Mouse (Mus musculus) embryonic facial prominence, embryonic 11.5 days (tissue): Measurements from ENCODE around the gene Map6. TPM values are rescaled to one million over a fixed set of nuclear protein-coding genes. Genes with fewer than 3 reads are reported as not detected.

ENCODE experiments used
- ATAC-seq: fragments of 200-750 bp; cut with Nextera tagmentation; replicated peaks from 2 replicates; pipeline ENCODE4 v1.8.0; 2017; ENCODE audit warnings: low read depth; ENCODE audit not compliant: insufficient number of reproducible peaks, low FRiP score, low TSS enrichment
- DNase-seq: peaks from one replicate; pipeline ENCODE4 v3.0.0-alpha.2; 2015; ENCODE audit warnings: low spot score
- H3K27ac ChIP-seq: fragments of 300-500 bp; sonication (generic); replicated peaks from 2 replicates; pipeline ENCODE4 v1.5.1; 2014; ENCODE audit warnings: mild to moderate bottlenecking, low read depth, low read length, control low read depth
- H3K27me3 ChIP-seq: fragments of 300-500 bp; sonication (generic); 2 replicates; pipeline ENCODE4 v1.6.1; 2014; ENCODE audit warnings: mild to moderate bottlenecking, low read length, moderate library complexity, mixed read lengths; ENCODE audit not compliant: control insufficient read depth, insufficient read depth
- H3K36me3 ChIP-seq: fragments of 300-500 bp; sonication (generic); replicated peaks from 2 replicates; pipeline ENCODE4 v1.6.1; 2014; ENCODE audit warnings: low read depth, mild to moderate bottlenecking, low read length, moderate library complexity, mixed read lengths; ENCODE audit not compliant: control insufficient read depth, insufficient read depth
- H3K4me1 ChIP-seq: fragments of 300-500 bp; sonication (generic); 2 replicates; pipeline ENCODE4 v1.6.1; 2014; ENCODE audit warnings: low read length, mixed read lengths; ENCODE audit not compliant: control insufficient read depth, insufficient read depth
- H3K4me2 ChIP-seq: fragments of 300-500 bp; sonication (generic); 2 replicates; pipeline ENCODE4 v1.6.1; 2014; ENCODE audit warnings: low read depth, mild to moderate bottlenecking, control low read depth, low read length, moderate library complexity
- H3K4me3 ChIP-seq: fragments of 300-500 bp; sonication (generic); 2 replicates; pipeline ENCODE4 v1.5.1; 2014; ENCODE audit warnings: low read depth, low read length, control low read depth
- H3K9ac ChIP-seq: fragments of 300-500 bp; sonication (generic); replicated peaks from 2 replicates; pipeline ENCODE4 v1.6.1; 2014; ENCODE audit warnings: mild to moderate bottlenecking, control low read depth, low read length
- H3K9me3 ChIP-seq: fragments of 300-500 bp; sonication (generic); replicated peaks from 2 replicates; pipeline ENCODE4 v1.6.1; 2016; ENCODE audit warnings: mild to moderate bottlenecking, low read length, inconsistent platforms, mixed read lengths; ENCODE audit not compliant: control insufficient read depth
- WGBS: fragments of 180-500 bp; shearing (Covaris S2); extraction: QIAGEN DNeasy Blood & Tissue Kit; methylation state at CpG from one replicate; pipeline ENCODE4 v1.1.7; 2014; 5-methylcytosine and 5-hydroxymethylcytosine counted together
- polyA plus RNA-seq: library from polyadenylated mRNA; unstranded; fragments of >200 nt; fragmentation: Nextera tagmentation; extraction: Ambion mirVana; gene quantifications from 2 replicates; pipeline ENCODE4 v1.2.1, GENCODE M21; 2014

The Map6 gene
- polyA plus RNA-seq, 1 experiment from 2014 or later = 8.9 TPM

- ATAC-seq = peak; percentile 91
- peak overlapping the region; percentile 59 for H3K27ac ChIP-seq
- peaks cover 40% of the 10 kb centered on the region for H3K27me3 ChIP-seq
- H3K4me3 ChIP-seq = peak overlapping the region; percentile 54
- WGBS = under 1% methylated on average over 52 of the region's 59 CpGs
- peaks cover 5% of the 10 kb centered on the region for H3K4me1 ChIP-seq
- DNase-seq = peak; percentile 86
- peak overlapping the region; percentile 57 for H3K9ac ChIP-seq
- peak overlapping the region; percentile 95 for H3K4me2 ChIP-seq
- no peaks in the 10 kb centered on the region for H3K9me3 ChIP-seq
- H3K36me3 ChIP-seq = no peaks in the 10 kb centered on the region
These were observed 754 bp downstream of the Map6 start for GRCm38 (mm10) chr7:99267897-99268505.

GRCm38 (mm10) chr7:99268506-99268900 is 1.3 kb downstream of the Map6 start:
- no peak overlapping the region for H3K27ac ChIP-seq

DNA sequence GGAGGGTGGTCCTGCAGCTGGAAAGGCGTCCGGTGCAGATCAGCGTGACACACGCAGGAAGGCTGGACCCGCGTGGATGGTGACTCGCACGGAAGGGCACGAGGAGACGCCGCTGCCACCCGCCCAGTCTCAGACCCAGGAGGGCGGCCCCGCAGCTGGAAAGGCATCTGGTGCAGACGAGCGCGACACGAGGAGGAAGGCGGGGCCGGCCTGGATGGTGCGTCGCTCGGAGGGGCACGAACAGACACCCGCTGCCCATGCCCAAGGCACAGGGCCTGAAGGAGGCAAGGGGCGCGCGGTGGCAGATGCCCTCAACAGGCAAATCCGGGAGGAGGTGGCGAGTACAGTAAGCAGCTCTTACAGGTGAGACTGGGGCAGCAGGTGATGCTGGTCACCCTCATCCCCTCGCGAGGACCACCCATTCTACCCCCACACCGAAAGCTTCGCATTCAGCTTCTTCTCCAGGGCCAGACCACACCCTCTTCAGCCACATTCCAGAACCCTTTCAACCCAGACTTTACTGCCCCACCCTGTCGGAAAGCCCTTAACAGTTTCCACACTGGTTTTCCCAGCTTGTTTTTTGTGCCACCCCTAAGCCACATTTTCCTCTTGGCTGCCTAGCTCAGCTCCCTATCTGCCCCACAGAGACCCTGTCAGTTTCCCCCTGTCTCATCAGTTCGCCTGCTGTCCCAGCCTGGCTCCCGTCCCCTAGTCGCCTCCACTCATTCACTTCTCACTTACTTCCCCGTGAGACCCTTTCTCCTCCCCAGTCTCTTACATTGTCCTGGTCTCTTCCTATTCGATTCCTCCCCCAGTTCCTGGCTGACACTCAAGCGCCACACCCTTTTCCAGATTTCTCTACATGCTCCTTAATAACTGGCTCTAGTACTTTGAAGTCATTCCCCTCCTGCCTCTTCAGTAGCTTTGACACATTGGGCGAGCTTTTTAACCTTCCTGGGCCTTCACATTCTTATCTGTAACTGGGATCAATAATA is 2.0 kb downstream of the Map6 start:
- WGBS = 8% methylated on average over 42 of the region's 42 CpGs

More at GRCm38 (mm10) chr7:99268506-99268900, 1.3 kb downstream of the Map6 start:
- Histone ChIP-seq H3K36me3 (no peaks in the 10 kb centered on the region), H3K4me1 (peaks cover 5% of the 10 kb centered on the region), H3K9ac (peak overlapping the region; percentile 57), H3K27me3 (peaks cover 40% of the 10 kb centered on the region), H3K9me3 (no peaks in the 10 kb centered on the region), H3K4me3 (peak overlapping the region; percentile 54), H3K4me2 (peak overlapping the region; percentile 95)
- DNase-seq (no peak), ATAC-seq (peak; percentile 29; the same call in 1 of the 2 replicates)
- under 1% methylated on average over 29 of the region's 29 CpGs for WGBS

DNA sequence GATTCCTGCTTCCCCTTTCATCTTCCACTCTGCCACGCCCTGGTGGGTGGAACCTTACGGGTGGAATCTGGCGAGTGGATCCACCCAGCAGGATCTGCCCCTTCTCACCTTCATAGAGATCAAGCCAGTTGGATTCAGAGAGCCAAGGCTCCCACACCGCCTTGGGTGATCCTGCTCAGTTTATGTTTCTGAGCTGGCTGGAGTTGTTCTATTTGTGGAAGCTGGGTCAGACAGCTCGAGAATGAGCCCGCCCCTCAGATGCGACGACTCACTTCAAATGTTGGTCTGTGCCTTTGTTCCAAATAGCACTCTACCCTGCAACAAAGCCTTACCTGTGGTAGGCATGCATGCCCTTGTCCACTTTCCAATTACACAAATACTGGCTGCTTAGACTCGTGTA is 4.4 kb downstream of the Map6 start:
- ATAC-seq (no peak), DNase-seq (no peak)
- H3K4me1 ChIP-seq = peaks cover 5% of the 10 kb centered on the region
- no peaks in the 10 kb centered on the region for H3K9me3 ChIP-seq
- no peaks in the 10 kb centered on the region for H3K36me3 ChIP-seq
- peaks cover 31% of the 10 kb centered on the region for H3K27me3 ChIP-seq
- H3K9ac ChIP-seq = no peak overlapping the region
- H3K4me2 ChIP-seq = no peak overlapping the region
- H3K4me3 ChIP-seq = no peak overlapping the region
- WGBS = 71% methylated on average over 9 of the region's 9 CpGs
- H3K27ac ChIP-seq = no peak overlapping the region

More for the DNA sequence above, 2.0 kb downstream of the Map6 start:
- no peaks in the 10 kb centered on the region for H3K36me3 ChIP-seq
- peak overlapping the region; percentile 54 for H3K4me3 ChIP-seq
- peaks cover 5% of the 10 kb centered on the region for H3K4me1 ChIP-seq
- H3K27me3 ChIP-seq = peaks cover 40% of the 10 kb centered on the region
- H3K9ac ChIP-seq = peak overlapping the region; percentile 57
- DNase-seq (no peak), ATAC-seq (0 out of 2 replicates have a peak, but pooled peaks have one; percentile 2)
- no peaks in the 10 kb centered on the region for H3K9me3 ChIP-seq
- H3K4me2 ChIP-seq = peak overlapping the region; percentile 95
- no peak overlapping the region for H3K27ac ChIP-seq

- Histone ChIP-seq H3K27me3 (0 out of 2 replicates have a peak, but pooled peaks cover 3% of the 10 kb centered on the region), H3K9ac (no peak overlapping the region), H3K27ac (no peak overlapping the region), H3K4me1 (no peaks in the 10 kb centered on the region), H3K36me3 (no peaks in the 10 kb centered on the region), H3K4me3 (no peak overlapping the region), H3K9me3 (no peaks in the 10 kb centered on the region), H3K4me2 (no peak overlapping the region)
- 72% methylated on average over 6 of the region's 6 CpGs for WGBS
- ATAC-seq = no peak
- DNase-seq = no peak
These were observed 7.9 kb downstream of the Map6 start for GRCm38 (mm10) chr7:99275131-99275530.

DNA sequence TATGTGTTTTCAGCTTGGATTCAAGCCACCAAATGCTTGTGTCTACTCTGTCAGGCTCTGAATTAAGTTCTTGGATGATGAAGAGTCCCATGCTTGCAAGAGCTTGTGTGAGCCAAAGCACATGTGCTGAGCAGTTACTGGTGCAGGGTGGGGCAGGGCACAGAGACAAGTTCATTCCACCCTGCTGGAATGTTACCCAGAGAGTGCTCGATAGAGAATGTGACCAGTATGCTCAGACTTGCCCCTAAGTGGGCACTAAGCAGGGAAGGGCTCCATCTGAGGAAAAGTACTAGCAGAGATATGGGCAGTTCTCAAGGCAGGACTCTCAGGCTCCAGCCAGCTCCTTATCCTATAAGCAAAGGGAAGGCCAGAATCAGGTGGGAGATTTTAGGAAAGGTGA is 9.4 kb downstream of the Map6 start:
- Histone ChIP-seq H3K27me3 (no peaks in the 10 kb centered on the region), H3K4me1 (no peaks in the 10 kb centered on the region), H3K9me3 (no peaks in the 10 kb centered on the region), H3K9ac (no peak overlapping the region), H3K4me2 (no peak overlapping the region), H3K4me3 (no peak overlapping the region), H3K36me3 (no peaks in the 10 kb centered on the region), H3K27ac (no peak overlapping the region)
- no peak for ATAC-seq
- DNase-seq = no peak
- 78% methylated on average over 1 of the region's 1 CpGs for WGBS

- Histone ChIP-seq H3K9ac (no peak overlapping the region), H3K27ac (no peak overlapping the region), H3K4me2 (no peak overlapping the region), H3K4me3 (no peak overlapping the region), H3K27me3 (no peaks in the 10 kb centered on the region), H3K4me1 (no peaks in the 10 kb centered on the region), H3K9me3 (no peaks in the 10 kb centered on the region), H3K36me3 (no peaks in the 10 kb centered on the region)
- 88% methylated on average over 8 of the region's 8 CpGs for WGBS
- ATAC-seq (no peak), DNase-seq (no peak)
These were observed 11.1 kb downstream of the Map6 start for GRCm38 (mm10) chr7:99278309-99278708.

- WGBS = 66% methylated on average over 8 of the region's 8 CpGs
- H3K4me3 ChIP-seq = no peak overlapping the region
These were observed 12.3 kb downstream of the Map6 start for GRCm38 (mm10) chr7:99279586-99279985.

More at GRCm38 (mm10) chr7:99279586-99279985, 12.3 kb downstream of the Map6 start:
- no peaks in the 10 kb centered on the region for H3K36me3 ChIP-seq
- DNase-seq (no peak), ATAC-seq (no peak)
- H3K4me2 ChIP-seq = no peak overlapping the region
- no peak overlapping the region for H3K27ac ChIP-seq
- no peaks in the 10 kb centered on the region for H3K27me3 ChIP-seq
- no peak overlapping the region for H3K9ac ChIP-seq
- H3K9me3 ChIP-seq = no peaks in the 10 kb centered on the region
- no peaks in the 10 kb centered on the region for H3K4me1 ChIP-seq
